Mouse (Mus musculus) ES-E14 (cell line): ENCODE measurements around the gene Lrmda. TPM values are rescaled to one million over a fixed set of nuclear protein-coding genes. Genes with fewer than 3 reads are reported as not detected.

Experiments used
- DNase-seq: peaks from one replicate; pipeline ENCODE4 v3.0.0-alpha.2; 2013; ENCODE audit warnings: low read depth, low spot score
- H3K27ac ChIP-seq: 2 replicates; pipeline ENCODE4 v1.5.1; 2012; ENCODE audit warnings: low read depth, mild to moderate bottlenecking, low read length, moderate library complexity, mixed read lengths; ENCODE audit not compliant: poor library complexity, insufficient read depth, severe bottlenecking
- H3K36me3 ChIP-seq: 2 replicates; pipeline ENCODE4 v1.6.1; 2012; ENCODE audit warnings: mild to moderate bottlenecking, low read length, moderate library complexity, mixed read lengths; ENCODE audit not compliant: control insufficient read depth, poor library complexity, insufficient read depth, severe bottlenecking
- H3K4me1 ChIP-seq, 2 experiments: fragments of 150-350 bp in 1 of 2; sonication (generic) in 1 of 2; 2 replicates each; pipeline ENCODE4 v1.6.1; 2012; ENCODE audit warnings: low read length in 2 of 2, mild to moderate bottlenecking in 1 of 2, mixed read lengths in 1 of 2; ENCODE audit not compliant: control insufficient read depth in 2 of 2, insufficient read depth in 2 of 2, poor library complexity in 1 of 2
- H3K4me3 ChIP-seq, 2 experiments: fragments of 150-350 bp in 1 of 2; sonication (generic) in 1 of 2; 2 replicates each; pipeline ENCODE4 v1.5.1; 2012; ENCODE audit warnings: low read length in 2 of 2, low read depth in 1 of 2, mild to moderate bottlenecking in 1 of 2, mixed read lengths in 1 of 2; ENCODE audit not compliant: insufficient read depth in 1 of 2, poor library complexity in 1 of 2, severe bottlenecking in 1 of 2
- H3K9ac ChIP-seq: 2 replicates; pipeline ENCODE4 v1.6.1; 2012; ENCODE audit warnings: low read depth, mild to moderate bottlenecking, low read length, mixed read lengths; ENCODE audit not compliant: poor library complexity, insufficient read depth, severe bottlenecking
- H3K9me3 ChIP-seq: fragments of 150-350 bp; sonication (generic); 2 replicates; pipeline ENCODE4 v1.6.1; 2012; ENCODE audit warnings: low read depth, mild to moderate bottlenecking, low read length; ENCODE audit not compliant: control insufficient read depth, insufficient read depth
- CHD2 ChIP-seq: IDR thresholded peaks from 2 replicates; pipeline ENCODE4 v1.6.1; 2014; ENCODE audit warnings: mild to moderate bottlenecking, low read depth, low read length, inconsistent platforms
- HCFC1 ChIP-seq: IDR thresholded peaks from 2 replicates; pipeline ENCODE4 v1.6.1; 2012; ENCODE audit warnings: low read length, inconsistent platforms, borderline replicate concordance; ENCODE audit not compliant: insufficient read depth
- MAFK ChIP-seq: IDR thresholded peaks from 2 replicates; pipeline ENCODE4 v1.6.1; 2014; ENCODE audit warnings: mild to moderate bottlenecking, low read depth, low read length, inconsistent platforms; ENCODE audit not compliant: insufficient read depth
- ZC3H11A ChIP-seq: IDR thresholded peaks from 2 replicates; pipeline ENCODE4 v1.6.1; 2012; ENCODE audit warnings: low read depth, mild to moderate bottlenecking, inconsistent platforms, low read length, borderline replicate concordance
- ZNF384 ChIP-seq: IDR thresholded peaks from 2 replicates; pipeline ENCODE4 v1.6.1; 2012; ENCODE audit warnings: low read depth, low read length, inconsistent platforms
- in situ Hi-C, 2 experiments: fragments of 600-800 bp; cut with MboI; formaldehyde crosslinking; loops; one replicate each; pipeline ENCODE4 v1.15.1; 2025; ENCODE audit warnings: low sequenced_read_pairs in 2 of 2, inconsistent platforms in 1 of 2; ENCODE audit not compliant: unreplicated experiment in 2 of 2
- total RNA-seq: library from RNA; depleted of rRNA; stranded (reverse); fragments of 300-350 nt; gene quantifications from 2 replicates; pipeline ENCODE4 v1.2.3, GENCODE M21; 2012

Lrmda gene
- total RNA-seq, 1 experiment, result 0.22 TPM

GRCm38 (mm10) chr14:22445161-22445821 lies 425.8 kb downstream of the Lrmda start:
- Histone ChIP-seq H3K9ac (no peak overlapping the region), H3K27ac (no peak overlapping the region), H3K36me3 (no peaks in the 10 kb centered on the region), H3K4me3 (no peak overlapping the region), H3K4me1 (no peaks in the 10 kb centered on the region), H3K9me3 (no peaks in the 10 kb centered on the region)
- in situ Hi-C loops, result no loop called here
- TF ChIP-seq HCFC1 (no peak), MAFK (no peak), ZNF384 (no peak), ZC3H11A (no peak), CHD2 (no peak)
- no peak for DNase-seq

DNA sequence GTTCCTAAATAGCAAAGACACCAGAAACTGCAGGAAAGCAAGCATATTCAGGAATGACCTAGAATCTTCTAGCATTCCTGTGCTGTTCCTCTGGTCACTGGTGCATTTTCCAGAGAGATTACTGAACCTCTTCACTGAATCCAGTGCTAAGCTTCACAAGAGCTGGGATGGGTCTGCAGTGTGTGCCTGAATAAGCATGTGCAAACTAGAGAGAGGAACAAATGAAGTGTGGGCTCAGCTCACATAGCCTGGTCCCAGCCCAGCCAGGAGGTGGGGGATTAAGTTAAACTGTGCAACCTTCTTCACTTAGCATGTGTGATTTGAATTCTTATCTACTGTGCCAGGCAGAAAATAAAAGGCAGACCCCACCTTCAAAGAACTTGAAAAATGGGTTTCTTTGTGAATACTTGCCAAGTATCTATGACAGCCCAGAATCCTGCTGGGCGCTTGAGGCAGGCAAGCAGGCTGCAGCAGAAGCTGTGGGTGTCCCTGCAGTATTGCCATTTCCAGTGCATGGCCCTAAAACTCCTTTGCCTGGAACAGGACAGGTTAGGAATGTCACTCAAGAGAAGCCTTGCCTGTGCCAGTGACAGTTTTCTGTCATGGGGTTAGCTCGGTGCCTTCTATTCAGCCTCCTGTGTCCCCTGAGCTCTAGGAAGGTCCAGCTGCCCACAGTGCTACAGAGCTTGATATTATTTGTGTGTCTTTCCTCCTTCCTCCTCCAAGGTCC lies 426.5 kb downstream of the Lrmda start:
- no peak overlapping the region for H3K27ac ChIP-seq
- TF ChIP-seq MAFK (no peak), HCFC1 (no peak), CHD2 (no peak), ZC3H11A (no peak), ZNF384 (no peak)
- in situ Hi-C loops, result no loop called here

DNA sequence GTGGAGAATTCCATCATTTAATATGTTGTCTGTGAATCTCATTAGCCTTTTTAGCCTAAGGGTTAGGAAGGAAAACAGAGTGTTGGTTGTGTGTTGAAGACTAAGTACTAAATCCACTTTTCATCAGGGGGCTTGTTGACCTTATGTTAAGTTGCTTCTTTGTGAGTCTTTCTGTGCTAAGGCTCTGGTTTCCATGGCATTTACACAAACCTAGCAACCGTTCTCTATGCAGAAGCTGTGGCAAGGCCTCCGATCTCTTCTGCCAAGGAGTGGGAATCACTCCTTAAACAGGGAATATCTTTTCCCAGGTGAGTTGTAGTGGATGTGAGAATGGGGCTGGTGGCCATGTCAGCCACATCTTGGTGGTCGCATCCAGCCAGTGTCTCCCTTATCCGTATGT lies 432.1 kb downstream of the Lrmda start:
- in situ Hi-C loops, result no loop called here
- no peak for DNase-seq

More for the DNA sequence above, 426.5 kb downstream of the Lrmda start:
- H3K36me3 ChIP-seq, result no peaks in the 10 kb centered on the region
- no peak overlapping the region for H3K4me3 ChIP-seq
- H3K4me1 ChIP-seq, result no peaks in the 10 kb centered on the region
- no peak overlapping the region for H3K9ac ChIP-seq
- no peak for DNase-seq
- H3K9me3 ChIP-seq, result no peaks in the 10 kb centered on the region

DNA sequence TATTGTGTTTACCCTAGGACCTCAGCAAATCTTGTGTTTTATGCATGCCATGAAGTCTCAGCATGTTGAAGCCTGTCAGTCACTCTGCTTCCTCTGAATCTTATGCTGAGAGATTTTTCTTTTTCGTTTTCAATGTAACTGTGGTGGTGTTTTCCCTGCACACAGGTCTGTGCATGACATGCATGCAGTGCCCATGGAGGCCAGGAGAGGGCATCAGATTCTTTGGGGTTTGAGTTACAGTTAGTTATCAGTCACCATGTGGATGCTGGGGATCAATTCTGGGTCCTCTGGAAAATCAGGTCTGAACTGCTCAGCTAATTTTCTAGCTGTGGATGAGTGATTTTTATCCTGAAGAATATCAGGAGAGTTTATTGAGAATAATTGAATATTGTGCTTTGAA lies 444.8 kb downstream of the Lrmda start:
- H3K4me3 ChIP-seq, result no peak overlapping the region
- no peaks in the 10 kb centered on the region for H3K36me3 ChIP-seq
- in situ Hi-C loops, result no loop called here
- TF ChIP-seq MAFK, result no peak
- no peak for TF ChIP-seq HCFC1
- no peak for TF ChIP-seq CHD2
- TF ChIP-seq ZNF384, result no peak
- no peak for TF ChIP-seq ZC3H11A
- no peaks in the 10 kb centered on the region for H3K9me3 ChIP-seq
- no peak overlapping the region for H3K27ac ChIP-seq
- H3K4me1 ChIP-seq, result no peaks in the 10 kb centered on the region
- peak; percentile 15 for DNase-seq
- no peak overlapping the region for H3K9ac ChIP-seq

More for the DNA sequence above, 432.1 kb downstream of the Lrmda start:
- no peak overlapping the region for H3K9ac ChIP-seq
- no peaks in the 10 kb centered on the region for H3K9me3 ChIP-seq
- H3K4me3 ChIP-seq, result no peak overlapping the region
- H3K36me3 ChIP-seq, result no peaks in the 10 kb centered on the region
- TF ChIP-seq ZNF384 (no peak), HCFC1 (no peak), CHD2 (no peak), MAFK (no peak), ZC3H11A (no peak)
- no peak overlapping the region for H3K27ac ChIP-seq
- no peaks in the 10 kb centered on the region for H3K4me1 ChIP-seq

DNA sequence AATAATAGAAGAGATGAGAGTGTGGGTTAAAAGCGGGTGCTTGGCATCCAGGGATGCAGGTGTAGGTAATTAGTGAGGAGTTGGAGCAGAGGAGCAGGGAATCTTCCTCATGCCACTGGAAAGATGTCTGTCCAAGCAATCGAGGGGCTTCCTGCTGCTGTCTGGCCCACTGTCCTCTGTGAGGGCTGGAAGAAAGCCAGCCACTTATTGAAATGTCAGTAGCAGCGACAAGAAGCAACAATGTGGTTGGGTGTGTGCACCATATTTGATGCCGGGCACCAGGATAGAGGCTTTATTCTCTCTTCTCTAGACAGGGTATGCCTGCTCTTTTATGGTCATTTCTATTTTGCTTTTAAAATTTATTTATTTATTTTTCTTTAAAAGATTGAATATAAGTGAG lies 451.5 kb downstream of the Lrmda start:
- no peaks in the 10 kb centered on the region for H3K4me1 ChIP-seq
- H3K4me3 ChIP-seq, result no peak overlapping the region
- H3K9me3 ChIP-seq, result no peaks in the 10 kb centered on the region
- DNase-seq, result no peak
- no peak overlapping the region for H3K27ac ChIP-seq
- in situ Hi-C loops, result no loop called here
- H3K9ac ChIP-seq, result no peak overlapping the region
- TF ChIP-seq ZNF384, result no peak
- no peak for TF ChIP-seq HCFC1
- TF ChIP-seq MAFK, result no peak
- TF ChIP-seq CHD2, result no peak
- TF ChIP-seq ZC3H11A, result no peak
- H3K36me3 ChIP-seq, result no peaks in the 10 kb centered on the region
